Mouse (Mus musculus) MN1 (cell line): ENCODE measurements at regions not wholly inside any gene's neighbourhood (a gene's known extent, or its start where the extent isn't known, plus 50 kb on each side); places are given as distances from the start of the nearest gene placed in this dataset.
A peak's percentile ranks its signal among the peaks of the same experiment; 100 is the strongest.

ENCODE experiments used
- DNase-seq: peaks from one replicate; pipeline ENCODE4 v3.0.0-alpha.2; 2016; ENCODE audit warnings: low spot score

GRCm38 (mm10) chr10:45763160-45763955 is 185.7 kb downstream of the Hace1 start:
- DNase-seq = no peak

GRCm38 (mm10) chr10:45779720-45780119 is 202.1 kb downstream of the Hace1 start:
- no peak for DNase-seq

- DNase-seq = no peak
Measured at GRCm38 (mm10) chr10:45783026-45783425, 205.4 kb downstream of the Hace1 start.

DNA sequence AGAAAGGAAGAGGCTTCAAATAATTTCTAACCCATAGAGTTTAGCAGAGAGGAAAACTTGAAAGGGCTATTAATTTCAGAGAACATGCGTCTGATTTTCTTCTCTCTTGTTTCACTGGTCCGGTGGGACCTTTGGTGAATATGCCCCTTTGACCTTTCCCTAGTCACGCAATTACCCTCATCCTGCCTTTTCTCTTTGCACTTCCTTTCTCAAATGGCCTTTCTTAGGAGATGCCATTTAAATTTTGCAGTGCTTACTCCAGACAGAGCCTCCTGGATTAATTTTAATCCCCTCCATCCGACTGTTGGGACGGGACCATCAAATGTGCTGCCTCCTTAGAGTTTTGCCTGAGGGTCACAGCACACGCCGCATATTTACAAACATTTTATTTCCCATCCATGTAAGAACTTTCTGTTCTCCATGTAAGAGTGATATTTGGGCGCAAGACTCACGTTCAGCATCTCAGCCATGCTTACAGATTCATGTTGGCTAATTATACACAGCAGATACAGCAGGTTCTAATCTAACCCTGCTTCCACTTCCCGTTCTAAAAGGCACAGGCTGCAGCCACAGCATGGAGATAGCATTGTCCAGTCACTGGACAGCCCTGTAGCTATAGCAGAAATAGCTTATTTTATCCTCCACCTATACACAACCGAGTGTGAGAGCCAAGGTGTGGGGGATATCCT is 206.0 kb downstream of the Hace1 start:
- no peak for DNase-seq

DNA sequence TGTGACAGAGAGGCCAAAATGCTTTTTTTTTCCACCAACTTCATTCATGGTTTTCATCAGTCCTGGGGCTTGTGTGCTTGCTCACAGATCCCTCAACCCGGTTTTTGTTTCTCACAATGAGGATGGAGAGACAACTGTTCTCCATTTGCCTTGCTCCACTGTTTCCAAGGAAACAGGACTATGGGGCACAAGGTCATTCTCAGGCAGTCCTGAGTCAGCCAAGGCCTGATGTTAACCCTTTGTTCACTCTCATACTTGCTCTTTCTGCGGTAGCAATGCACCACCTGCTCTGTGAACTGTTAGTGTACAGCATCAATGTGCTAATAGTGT is 206.5 kb downstream of the Hace1 start:
- DNase-seq = no peak

DNA sequence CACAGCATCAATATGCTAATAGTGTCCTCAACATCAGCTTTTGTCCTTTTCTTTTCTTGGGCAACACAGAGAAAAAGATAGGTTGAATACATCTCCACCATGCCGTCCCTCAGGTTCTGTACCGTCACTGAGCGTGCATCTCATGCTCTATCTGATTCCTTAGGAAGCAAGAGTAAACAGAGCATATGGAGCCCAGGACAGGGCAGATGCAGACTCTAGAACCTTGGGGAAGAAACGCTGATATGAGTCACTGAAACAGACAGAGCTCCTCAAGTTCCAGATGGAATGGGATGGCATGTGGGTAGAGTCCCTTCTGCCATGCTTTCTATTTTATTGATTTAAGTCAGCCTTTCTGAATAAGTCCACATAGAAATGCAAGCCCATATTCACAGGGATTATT is 206.9 kb downstream of the Hace1 start:
- DNase-seq = no peak

- DNase-seq = no peak
Measured at GRCm38 (mm10) chr10:45788356-45788755, 210.7 kb downstream of the Hace1 start.

DNA sequence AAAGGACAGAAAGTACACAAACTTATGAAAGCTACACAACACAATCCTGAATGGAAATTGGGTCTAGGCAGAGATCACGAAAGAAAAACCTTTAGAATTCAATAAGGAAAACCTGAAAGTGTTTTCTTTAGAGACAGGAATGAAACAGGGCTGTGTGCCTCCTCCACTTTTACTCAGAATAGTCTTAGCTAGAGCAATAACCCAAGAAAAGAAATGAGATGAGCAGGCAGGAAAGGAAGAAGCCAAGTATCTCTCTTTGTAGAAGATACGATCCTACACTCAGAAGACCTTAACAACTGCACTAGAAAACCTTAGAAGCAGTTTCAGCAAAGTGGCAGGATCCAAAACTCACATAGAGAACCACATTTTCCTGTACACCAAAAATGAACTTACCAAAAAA is 218.0 kb downstream of the Hace1 start:
- no peak for DNase-seq

DNA sequence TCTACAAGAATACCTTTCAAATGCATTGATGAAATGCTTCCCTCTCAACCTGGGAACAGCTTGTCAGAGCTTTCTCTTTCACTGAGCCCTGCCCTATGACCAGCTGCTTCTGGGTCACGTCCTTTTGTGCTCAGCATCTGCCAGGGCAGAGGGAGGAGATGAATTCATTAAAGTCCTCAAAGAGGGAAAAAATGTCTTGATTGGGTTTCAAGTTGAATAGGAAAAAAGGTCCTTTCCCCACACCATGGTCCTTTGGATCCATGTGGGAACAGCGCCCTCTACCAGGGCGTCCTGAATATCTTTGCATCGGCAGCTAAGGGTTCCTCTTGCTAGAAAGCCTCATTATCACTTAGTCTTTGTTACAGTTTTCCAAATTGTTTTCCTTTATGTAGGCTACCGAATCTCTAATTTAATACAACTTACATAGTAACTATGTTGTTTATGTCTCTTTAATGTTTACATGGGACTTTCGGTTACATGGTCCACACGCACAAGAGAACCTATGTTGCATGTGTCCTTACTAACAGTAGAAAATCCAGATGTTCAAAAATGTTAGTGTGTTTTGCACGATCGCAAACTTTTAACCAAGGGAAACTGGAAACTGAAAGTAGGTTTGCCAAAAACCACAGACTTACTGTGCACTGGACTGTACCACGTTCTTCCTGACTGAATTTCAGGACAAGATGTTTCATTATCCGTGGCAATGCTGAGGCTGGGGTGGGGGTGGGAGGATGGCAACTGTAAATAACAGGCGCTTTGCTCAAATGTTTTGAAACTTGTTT is 222.6 kb downstream of the Hace1 start:
- peak; percentile 70 for DNase-seq

GRCm38 (mm10) chr10:45801463-45801862 is 223.8 kb downstream of the Hace1 start:
- DNase-seq = no peak

GRCm38 (mm10) chr10:45806984-45807827 is 229.6 kb downstream of the Hace1 start:
- DNase-seq = no peak

- DNase-seq = no peak
Measured at GRCm38 (mm10) chr10:45811882-45812281, 234.3 kb downstream of the Hace1 start.

DNA sequence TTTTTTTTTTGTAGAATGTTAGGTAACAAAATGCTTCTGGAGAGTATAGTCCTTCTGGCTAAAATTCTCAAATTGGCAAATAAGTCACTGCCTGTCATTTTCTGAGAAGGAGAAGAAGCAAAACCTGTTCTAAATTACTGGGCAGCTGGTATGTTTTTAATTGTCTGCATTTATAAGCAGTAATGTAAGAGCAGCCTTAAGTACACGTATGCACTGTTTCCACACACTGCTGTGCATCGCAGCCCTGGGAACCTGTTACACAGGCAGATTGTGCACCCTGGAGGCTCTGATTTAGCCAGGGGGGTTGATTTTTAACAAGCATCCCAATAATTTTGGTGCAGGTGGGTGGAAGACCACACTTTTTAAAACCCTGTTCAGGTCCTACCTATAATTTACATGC is 236.2 kb downstream of the Hace1 start:
- no peak for DNase-seq

- DNase-seq = no peak
Measured at GRCm38 (mm10) chr10:45816679-45817078, 239.1 kb downstream of the Hace1 start.

DNA sequence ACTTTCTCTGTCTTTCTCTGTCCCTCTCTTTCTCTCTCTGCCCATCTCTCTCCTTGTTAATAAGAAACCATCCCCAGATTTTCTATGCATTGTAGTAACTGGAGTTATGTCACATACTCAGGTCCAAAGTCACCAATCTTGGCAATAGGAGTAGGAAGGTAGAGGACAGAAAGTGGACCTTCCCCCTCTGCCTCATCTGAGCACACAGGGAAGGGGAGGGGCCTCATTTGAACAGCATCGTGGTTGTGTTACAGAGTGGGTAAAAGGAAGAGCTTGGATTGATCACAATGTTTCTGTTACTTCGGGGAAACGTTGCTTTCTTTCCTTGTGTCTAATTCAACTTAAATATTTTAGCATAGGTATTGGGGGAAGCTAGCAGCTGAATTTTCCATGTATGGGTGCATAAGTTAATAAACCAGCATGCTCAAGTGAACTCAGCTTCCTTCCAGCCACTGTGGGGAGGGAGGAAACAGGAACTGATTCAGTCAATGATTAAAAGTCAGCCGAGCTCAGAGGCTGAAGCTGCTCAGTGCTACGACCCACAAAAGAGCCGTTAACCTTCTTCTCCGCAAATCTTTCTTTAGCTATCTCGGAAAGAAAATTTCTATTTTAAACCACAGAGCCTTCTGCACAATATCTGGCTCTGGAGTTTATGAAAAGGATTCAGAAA is 243.5 kb downstream of the Hace1 start:
- DNase-seq = no peak

- no peak for DNase-seq
Measured at GRCm38 (mm10) chr10:45822251-45822650, 244.6 kb downstream of the Hace1 start.

DNA sequence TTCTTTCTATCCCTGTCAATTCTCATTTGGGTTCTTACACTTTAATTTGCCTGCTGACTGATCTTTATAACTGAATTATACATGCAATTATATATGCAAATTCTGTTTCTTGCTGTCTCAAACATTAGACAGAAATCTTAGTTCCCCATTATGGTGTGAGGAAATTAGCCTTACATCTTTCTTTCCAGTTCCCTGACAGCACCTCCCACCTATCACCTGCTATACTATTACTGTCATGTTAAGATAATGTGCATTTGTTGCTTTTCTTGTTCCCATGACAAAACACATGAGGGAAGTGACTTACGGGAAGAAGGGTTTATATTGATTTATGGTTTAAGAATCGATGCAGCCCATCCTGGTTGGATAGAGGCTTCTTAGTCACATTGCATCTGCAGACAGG is 246.0 kb downstream of the Hace1 start:
- no peak for DNase-seq

GRCm38 (mm10) chr10:45848654-45849053 is 271.0 kb downstream of the Hace1 start:
- DNase-seq = no peak

- DNase-seq = no peak
Measured at GRCm38 (mm10) chr10:45849841-45850240, 272.2 kb downstream of the Hace1 start.

- no peak for DNase-seq
Measured at GRCm38 (mm10) chr10:45850625-45851024, 273.0 kb downstream of the Hace1 start.

GRCm38 (mm10) chr10:45852688-45853087 is 275.1 kb downstream of the Hace1 start:
- no peak for DNase-seq
